Mouse (Mus musculus): ENCODE data around the gene Taf1d. TPM values are rescaled to one million over a fixed set of nuclear protein-coding genes. Genes with fewer than 3 reads are reported as not detected.

Taf1d gene
- polyA plus RNA-seq, 1 experiment from 2014 or later: 72.8 TPM

DNA sequence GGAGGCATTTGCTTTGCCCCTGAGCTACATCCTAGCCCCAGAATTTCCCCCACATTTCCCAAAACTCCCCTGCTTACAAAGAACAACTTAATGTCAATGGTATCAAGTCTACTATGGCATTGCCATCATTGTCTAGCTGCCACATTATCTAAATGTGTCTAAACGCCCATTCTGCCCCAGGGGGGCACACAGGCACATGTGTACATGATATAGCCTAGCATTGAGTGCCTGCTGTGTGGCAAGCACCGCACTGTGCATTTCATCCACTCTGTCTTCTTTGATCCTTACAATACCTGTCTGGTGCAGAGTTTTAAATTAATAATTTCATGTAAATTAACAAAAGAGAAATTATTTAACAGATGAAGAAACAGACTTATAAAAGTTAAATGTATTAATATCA is 60.2 kb downstream of the Taf1d start:
- Histone ChIP-seq H3K4me3 (no peak overlapping the region), H3K4me1 (no peaks in the 10 kb centered on the region), H3K9me3 (no peaks in the 10 kb centered on the region), H3K36me3 (no peaks in the 10 kb centered on the region), H3K27me3 (ENCODE audit: insufficient read depth, poor library complexity, severe bottlenecking) (no peaks in the 10 kb centered on the region), H3K27ac (no peak overlapping the region)
- WGBS: 64% methylated on average over 2 of the region's 2 CpGs
- no peak for DNase-seq (ENCODE audit: low spot score)

Small RNA genes lying within 50 kb of the gene (microRNA-seq; reads per million reads assigned to microRNA genes)
- not detected for gene Gm49349
- gene mmu-mir-7650: not detected

Other genes starting within 250 kb of the Taf1d start
- gene Hephl1, start 194.1 kb upstream of the Taf1d start, polyA plus RNA-seq (2016; fragmentation: Nextera tagmentation; extraction: Ambion mirVana): not detected in 2 replicates
- 1.7 and 2.6 TPM in 2 replicates for gene Vstm5, start 67.2 kb upstream of the Taf1d start, polyA plus RNA-seq (2016; fragmentation: Nextera tagmentation; extraction: Ambion mirVana)
- 23.8 and 31.7 TPM in 2 replicates for gene Med17, start 26.3 kb upstream of the Taf1d start, polyA plus RNA-seq (2016; fragmentation: Nextera tagmentation; extraction: Ambion mirVana)
- gene 4931406C07Rik, start 234 bp downstream of the Taf1d start, polyA plus RNA-seq (2016; fragmentation: Nextera tagmentation; extraction: Ambion mirVana): 5.9 and 6.3 TPM in 2 replicates
- 14.0 and 17.6 TPM in 2 replicates for gene Cep295, start 51.6 kb downstream of the Taf1d start, polyA plus RNA-seq (2016; fragmentation: Nextera tagmentation; extraction: Ambion mirVana)
- gene Smco4, start 187.2 kb downstream of the Taf1d start, polyA plus RNA-seq (2016; fragmentation: Nextera tagmentation; extraction: Ambion mirVana): 2.0 and 2.9 TPM in 2 replicates